Mouse (Mus musculus) megakaryocyte, embryonic 14.5 days (primary cell): ENCODE results near the gene Cdyl2.

Experiments used
- FLI1 ChIP-seq: IDR thresholded peaks from 2 replicates; pipeline ENCODE4 v1.6.1; 2012; ENCODE audit warnings: low read length, inconsistent platforms, mixed read lengths
- GATA1 ChIP-seq: IDR thresholded peaks from 3 replicates; pipeline ENCODE4 v1.6.1; 2012; ENCODE audit warnings: mixed read lengths, low read length, inconsistent platforms, borderline replicate concordance

GRCm38 (mm10) chr8:116591226-116591625 is 141.6 kb downstream of the Cdyl2 start:
- TF ChIP-seq GATA1 (no peak), FLI1 (no peak)
